Mouse (Mus musculus) monocyte, adult 5-6 weeks (primary cell): ENCODE data around the gene Nod2. TPM values are rescaled to one million over a fixed set of nuclear protein-coding genes. Genes with fewer than 3 reads are reported as not detected.

Experiments
- ATAC-seq: fragments of 153-309, 156-312 bp; replicated peaks from 2 replicates; pipeline ENCODE4 v1.8.0; 2017; ENCODE audit warnings: mild to moderate bottlenecking; ENCODE audit not compliant: low TSS enrichment, insufficient number of reproducible peaks, severe bottlenecking, poor library complexity, low FRiP score
- total RNA-seq: library from RNA; stranded (forward); fragments of 200-1000, 200-491, 200-594 nt; gene quantifications from 3 replicates; pipeline ENCODE4 v1.2.3, GENCODE M21; 2017

The Nod2 gene
- total RNA-seq, 1 experiment from 2014 or later, result 12.7 TPM

GRCm38 (mm10) chr8:88668400-88669086 lies 21.4 kb downstream of the Nod2 start:
- ATAC-seq, result peak; percentile 83

- ATAC-seq, result no peak
Measured at GRCm38 (mm10) chr8:88670782-88671181, 23.7 kb downstream of the Nod2 start.

- ATAC-seq, result no peak
Measured at GRCm38 (mm10) chr8:88671575-88671974, 24.5 kb downstream of the Nod2 start.

- no peak for ATAC-seq
Measured at GRCm38 (mm10) chr8:88673859-88674258, 26.7 kb downstream of the Nod2 start.

GRCm38 (mm10) chr8:88675372-88676165 lies 28.5 kb downstream of the Nod2 start:
- ATAC-seq, result no peak

- no peak for ATAC-seq
Measured at GRCm38 (mm10) chr8:88677071-88677470, 30.0 kb downstream of the Nod2 start.

GRCm38 (mm10) chr8:88680566-88680965 lies 33.5 kb downstream of the Nod2 start:
- no peak for ATAC-seq

- no peak for ATAC-seq
Measured at GRCm38 (mm10) chr8:88681046-88681445, 33.9 kb downstream of the Nod2 start.

- ATAC-seq, result no peak
Measured at GRCm38 (mm10) chr8:88683656-88684289, 36.7 kb downstream of the Nod2 start.

- ATAC-seq, result no peak
Measured at GRCm38 (mm10) chr8:88686226-88686905, 39.3 kb downstream of the Nod2 start.

GRCm38 (mm10) chr8:88686906-88687235 lies 39.8 kb downstream of the Nod2 start:
- no peak for ATAC-seq

- ATAC-seq, result no peak
Measured at GRCm38 (mm10) chr8:88689151-88689550, 42.0 kb downstream of the Nod2 start.

- ATAC-seq, result no peak
Measured at GRCm38 (mm10) chr8:88689891-88690290, 42.8 kb downstream of the Nod2 start.

GRCm38 (mm10) chr8:88691342-88691948 lies 44.3 kb downstream of the Nod2 start:
- no peak for ATAC-seq

GRCm38 (mm10) chr8:88691961-88692360 lies 44.8 kb downstream of the Nod2 start:
- no peak for ATAC-seq

GRCm38 (mm10) chr8:88692866-88693265 lies 45.8 kb downstream of the Nod2 start:
- no peak for ATAC-seq

- ATAC-seq, result no peak
Measured at GRCm38 (mm10) chr8:88693376-88693775, 46.3 kb downstream of the Nod2 start.

GRCm38 (mm10) chr8:88694291-88694690 lies 47.2 kb downstream of the Nod2 start:
- ATAC-seq, result peak; percentile 42

GRCm38 (mm10) chr8:88696228-88696627 lies 49.1 kb downstream of the Nod2 start:
- no peak for ATAC-seq
